Mouse (Mus musculus): ENCODE measurements around the gene Etnk2.

Gene Etnk2

DNA sequence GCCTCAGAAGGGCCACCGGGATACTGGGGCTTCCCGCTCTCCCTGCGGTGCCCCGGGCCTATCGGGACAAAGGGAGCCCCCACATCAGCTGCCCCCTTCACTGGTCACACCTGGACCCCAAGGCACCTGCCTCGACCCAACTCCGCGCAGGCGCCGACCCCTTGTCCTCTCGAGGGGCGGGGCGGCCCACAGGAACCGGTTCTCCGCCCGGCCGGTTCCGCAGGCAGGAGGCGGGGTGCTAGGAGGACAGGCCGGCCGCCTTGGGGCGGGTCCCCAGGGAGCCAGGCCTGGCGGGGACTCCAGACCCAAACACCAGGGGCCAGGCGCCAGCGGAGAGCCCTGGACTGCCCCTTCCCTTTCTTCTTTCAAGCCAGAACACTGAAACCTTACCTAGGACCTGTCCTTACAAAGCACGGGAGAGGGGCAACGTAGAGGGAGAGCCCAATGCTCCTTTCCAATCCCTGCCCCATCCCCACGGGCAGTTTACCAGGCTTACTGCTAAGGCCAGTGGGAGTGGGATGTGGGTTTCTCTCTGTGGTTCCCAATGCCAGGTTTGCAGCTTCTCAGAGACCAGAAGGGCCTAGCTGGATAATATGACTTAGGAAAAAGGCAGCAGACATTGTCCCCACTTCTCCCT lies 54.9 kb downstream of the Etnk2 start:
- DNase-seq, result peak; percentile 95 to 97

DNA sequence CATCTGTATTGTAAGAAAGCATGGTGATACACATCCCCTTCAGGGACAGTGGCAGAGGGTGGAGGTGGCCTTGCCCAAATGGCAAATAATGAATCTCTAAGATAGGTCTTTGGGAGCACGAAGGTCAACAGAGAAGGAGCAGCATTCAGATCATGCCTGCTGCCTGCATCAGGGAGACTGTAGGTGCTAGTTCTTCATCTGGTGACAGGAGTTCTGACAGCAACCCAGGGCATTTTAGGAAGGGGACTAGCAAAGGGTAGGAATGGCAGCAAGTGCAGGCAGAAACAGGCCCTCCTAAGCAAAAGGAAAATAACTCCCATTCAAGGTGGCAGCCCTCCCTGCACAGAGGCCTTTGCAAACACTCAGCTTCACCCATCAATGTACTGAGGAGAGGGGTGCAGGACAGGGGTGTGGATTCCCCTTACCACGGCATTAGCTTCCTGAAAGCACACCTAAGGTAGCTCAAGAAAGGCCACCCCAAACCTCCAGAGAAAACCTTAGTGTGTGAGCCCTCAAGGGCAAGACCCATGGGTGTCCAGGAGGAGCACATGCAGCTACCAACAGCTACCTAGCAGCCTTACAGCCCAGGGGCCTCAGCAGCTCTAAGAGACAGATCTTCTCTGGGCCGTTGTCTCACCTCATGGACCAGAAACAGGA lies 55.9 kb downstream of the Etnk2 start:
- no peak for DNase-seq

DNA sequence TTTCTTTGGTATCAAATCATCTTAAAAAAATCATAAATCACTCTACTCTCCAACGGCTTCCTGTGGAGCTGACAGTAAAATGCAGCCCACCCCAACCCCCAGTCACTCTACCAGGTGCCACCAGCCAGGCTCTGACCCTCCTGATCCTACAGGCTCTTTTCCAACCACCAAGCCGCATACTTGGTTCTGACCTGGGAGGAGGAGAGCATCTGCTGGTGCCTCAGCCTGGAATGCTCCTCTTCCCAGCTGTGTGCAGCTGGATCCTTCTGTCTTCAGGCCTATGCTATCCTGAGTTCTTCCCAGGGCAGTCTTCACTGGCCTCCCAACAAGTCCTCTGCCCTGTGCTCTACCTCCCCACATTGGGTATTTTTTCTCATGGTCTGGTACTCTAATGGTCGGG lies 57.1 kb downstream of the Etnk2 start:
- DNase-seq, result peak; percentile 56 to 58

DNA sequence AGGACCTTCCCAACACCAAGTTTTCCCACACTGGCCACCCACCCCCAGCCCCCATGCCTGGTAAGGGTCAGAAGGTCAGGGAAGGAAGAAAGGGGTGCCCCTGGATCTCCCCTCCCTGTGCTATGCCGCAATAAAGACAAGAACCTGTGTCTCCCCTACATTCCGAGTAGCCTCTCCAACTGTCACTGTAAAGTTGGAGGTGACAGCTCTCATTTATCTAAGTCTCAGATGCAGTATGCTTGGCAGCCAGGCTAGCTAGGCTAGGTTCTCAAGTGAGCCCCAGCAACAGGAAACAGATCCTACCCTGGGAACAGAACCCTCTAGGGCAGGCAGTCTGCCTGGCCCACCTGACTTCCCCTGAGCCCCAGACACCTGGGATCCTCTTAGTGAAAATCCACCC lies 57.7 kb downstream of the Etnk2 start:
- DNase-seq, result no peak

DNA sequence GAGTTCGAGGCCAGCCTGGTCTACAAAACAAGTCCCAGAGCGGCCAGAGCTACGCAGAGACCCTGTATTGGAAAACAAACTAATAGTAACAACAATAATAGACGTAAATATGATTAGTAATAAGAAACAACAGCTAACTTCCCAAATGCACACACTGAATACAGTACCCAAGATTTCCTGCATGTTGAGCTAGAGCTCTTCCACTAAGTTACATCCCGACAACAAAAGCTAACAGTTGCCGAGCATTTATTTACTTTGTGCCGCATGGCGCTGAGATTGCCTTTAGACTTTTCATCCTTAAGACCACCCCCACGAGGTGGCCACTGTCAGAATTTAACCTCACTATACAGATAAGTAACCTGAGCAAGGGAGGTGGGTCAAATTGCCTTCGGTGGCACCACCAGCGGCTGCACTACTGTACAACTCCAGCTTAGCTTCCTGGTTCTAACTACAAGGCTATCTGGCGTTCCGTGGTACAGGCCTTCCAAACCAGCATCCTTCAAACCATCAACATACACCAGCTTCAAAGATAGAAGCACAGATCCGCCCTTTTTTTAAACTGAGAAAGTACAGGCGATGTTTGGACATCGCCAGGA lies 58.7 kb downstream of the Etnk2 start:
- DNase-seq, result no peak

DNA sequence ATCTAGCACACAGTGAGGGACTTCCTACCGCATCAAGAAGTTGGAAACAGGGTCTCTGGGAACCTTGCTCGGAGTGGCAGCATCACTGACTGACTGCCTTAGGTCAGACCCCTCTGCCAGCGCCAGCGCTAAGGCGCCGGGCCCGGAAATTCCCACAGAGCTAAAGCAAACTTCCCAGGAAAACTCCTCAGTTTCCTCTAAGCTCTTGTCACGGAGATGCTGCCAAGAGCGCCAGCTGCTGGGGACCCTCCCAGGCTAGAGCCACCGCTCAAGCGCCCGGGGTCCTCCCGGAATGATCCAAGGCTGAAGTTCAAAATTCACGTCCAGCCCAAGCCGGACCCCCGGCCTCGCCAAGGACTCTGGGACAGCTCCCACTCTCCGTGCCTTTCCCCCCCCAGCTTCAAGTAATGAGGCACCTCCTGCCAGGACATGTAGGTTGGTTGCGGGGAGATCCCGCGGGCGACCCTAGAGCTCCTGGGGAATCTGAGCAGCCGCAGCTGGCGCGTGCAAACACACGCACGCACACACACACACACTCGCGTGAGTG lies 59.3 kb downstream of the Etnk2 start:
- peak; percentile 77 to 81 for DNase-seq

DNA sequence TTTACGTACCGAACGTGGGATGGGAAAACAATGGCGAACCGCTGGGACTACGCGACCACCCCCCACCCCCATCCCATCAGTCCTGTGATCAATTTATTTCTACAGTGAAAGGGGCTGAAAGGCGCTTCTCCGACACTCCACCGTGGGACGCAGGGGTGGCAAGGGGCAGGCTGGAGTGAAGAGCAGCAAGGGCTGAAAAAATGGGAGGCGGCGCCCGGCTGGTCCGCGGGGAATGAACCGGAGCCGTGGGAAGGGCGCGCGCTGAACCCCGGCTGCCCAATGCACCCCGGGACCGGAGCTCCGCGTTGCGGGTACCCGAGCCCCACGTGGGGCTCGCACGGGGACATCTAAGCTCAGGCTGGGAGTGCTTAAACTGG lies 59.8 kb downstream of the Etnk2 start:
- peak in 1 of 2 experiments; percentile 64 for DNase-seq

DNA sequence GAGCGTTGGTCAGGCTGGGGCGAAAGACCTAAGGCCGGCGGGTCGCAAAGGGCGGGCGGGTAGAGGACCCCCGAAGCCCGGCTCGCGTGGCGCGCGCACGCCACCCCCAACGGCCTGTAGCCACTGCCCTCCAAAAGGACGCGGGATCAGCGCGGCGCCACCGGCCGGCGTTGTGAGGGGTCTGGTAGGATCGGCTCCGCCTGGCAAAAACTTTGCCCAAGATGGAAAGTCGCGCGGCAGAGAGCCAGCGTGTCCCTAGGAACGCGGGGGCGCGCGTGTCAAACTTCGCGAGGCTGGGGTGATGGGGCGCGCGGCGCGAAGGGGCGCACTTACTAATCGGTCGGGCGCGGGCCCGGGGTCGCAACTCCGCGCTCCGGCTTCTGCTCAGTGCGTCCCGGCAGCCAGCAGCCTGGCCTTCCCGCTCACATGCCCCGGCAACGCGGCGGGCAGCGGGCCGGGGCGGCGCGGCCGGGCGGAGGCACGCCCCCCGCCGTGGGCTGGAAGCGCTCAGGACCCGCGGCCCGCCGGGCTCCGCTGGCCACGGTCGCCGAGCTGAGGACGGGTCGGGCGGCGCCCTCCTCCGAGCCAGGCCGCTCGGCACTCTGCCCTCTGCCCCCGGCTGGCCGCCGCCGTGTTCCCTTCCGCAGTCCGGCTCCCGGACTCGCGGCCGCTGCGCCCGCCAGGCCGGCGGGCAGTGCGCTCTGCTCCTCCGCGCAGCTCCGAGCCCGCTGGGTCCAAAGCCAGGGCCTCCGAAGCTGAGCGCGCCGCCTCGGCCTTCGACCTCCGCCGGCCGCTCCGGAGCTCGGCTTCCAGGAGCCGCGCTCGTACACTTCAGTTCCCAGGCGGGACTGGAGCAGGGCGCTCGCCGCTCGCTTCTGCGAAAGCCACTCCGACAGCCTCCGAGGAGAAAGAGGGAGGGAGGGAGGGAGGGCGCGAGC lies 60.4 kb downstream of the Etnk2 start, which contains the start of gene Sox13:
Sox13 (minus strand) TSS at position 835 of the 938 bp plus-strand sequence.
- DNase-seq, result peak; percentile 82 to 87

DNA sequence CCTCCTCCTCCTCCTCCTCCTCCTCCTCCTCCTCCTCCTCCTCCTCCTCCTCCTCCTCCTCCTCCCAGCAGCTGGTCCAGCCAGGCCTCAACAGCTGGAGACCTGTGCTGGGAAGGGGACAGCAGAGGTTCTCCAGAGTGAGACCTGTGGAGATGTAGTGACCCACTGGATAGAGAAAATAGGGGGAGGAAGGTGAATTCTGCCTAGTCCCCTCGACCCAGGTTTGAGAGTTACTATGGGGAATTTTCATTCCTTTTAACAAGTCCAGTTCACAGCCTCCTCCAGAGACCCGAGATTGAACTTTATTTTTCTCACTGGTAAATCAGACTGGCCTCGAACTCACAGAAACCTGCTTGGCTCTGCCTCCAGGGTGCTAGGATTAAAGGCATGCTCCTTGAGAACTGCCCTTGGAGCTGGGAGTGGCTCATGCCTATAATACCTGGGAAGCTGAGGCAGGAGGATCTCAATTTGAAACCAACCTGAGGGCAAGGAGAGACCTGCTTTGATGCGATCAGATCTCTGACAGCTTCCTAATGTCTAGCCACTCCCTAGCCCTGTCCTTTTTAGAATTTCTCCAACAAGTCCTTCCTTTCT lies 61.3 kb downstream of the Etnk2 start:
- DNase-seq, result no peak
